Mouse (Mus musculus): ENCODE data around the gene Trim67.
A peak's percentile ranks its signal among the peaks of the same experiment; 100 is the strongest.

Gene Trim67

DNA sequence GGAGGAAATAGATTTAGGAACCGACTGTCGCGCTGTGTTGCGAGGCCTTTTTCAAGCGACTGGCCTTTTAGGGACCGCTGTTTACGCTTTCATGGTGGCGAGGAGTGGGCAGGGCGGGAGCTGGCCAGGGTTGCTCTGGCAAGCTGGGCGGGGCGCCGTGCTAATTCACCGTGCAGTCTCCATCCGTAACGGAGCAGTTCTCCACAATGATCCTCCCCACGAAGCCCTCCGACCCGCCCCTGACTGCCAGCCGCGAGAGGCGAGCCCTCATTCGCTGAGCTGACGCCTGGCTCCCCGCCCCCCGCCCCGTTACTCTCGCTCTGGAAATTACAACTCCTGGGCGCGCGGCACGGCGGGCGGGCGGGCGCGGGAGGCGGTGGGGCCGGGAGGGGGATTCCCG, at the start of gene Trim67:
Gene Trim67 (plus strand): TSS at position 385 of the 400 bp plus-strand sequence.
- peak; percentile 99 for DNase-seq (ENCODE audit: low spot score)

DNA sequence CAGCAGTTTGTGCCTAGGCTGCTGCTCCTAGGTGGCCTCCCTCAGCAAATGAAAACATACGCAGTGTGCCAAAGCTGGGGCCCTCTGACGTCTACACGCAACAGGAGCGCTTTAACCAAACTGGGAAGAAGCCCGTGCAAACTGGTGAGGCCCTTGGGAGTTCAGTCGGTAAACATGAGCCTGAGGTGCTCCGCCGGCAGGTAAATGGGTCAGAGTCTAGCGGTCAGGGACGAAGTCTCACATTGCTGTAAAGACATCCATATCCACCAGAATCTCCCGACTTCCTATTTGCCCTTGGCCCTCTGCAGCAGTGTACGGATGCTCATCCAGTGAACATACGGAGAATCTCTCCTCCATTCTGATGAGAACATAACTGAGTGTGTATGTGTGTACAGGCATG, 46.2 kb upstream of the Trim67 start:
- DNase-seq (ENCODE audit: low spot score), result no peak

DNA sequence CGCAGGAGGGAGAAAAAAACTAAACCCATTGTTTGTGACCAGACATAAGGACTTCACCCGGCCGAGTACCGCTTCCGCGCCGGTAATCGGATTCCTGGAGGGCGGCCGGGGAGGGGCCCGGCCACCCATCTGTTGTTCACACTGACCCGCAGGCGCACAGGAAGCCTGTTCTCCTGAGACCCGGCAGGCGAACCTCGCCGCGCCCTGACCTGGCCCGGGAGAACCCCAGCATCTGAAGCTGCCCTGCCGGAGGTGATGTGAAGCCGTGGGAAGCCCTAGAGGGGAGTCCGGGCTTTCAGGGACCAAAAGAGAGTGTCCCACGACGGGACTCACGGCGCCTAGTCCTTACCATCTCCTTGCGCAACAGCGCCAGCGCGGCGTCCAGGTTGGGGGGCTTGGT, 41.7 kb upstream of the Trim67 start:
- peak; percentile 70 for DNase-seq (ENCODE audit: low spot score)

GRCm38 (mm10) chr8:124751709-124752173, 41.2 kb upstream of the Trim67 start, which contains the start of gene Fam89a:
Fam89a (minus strand) TSS chr8:124751832.
- DNase-seq (ENCODE audit: low spot score), result peak; percentile 82

GRCm38 (mm10) chr8:124752325-124752862, 40.5 kb upstream of the Trim67 start:
- DNase-seq (ENCODE audit: low spot score), result no peak

- DNase-seq (ENCODE audit: low spot score), result peak; percentile 63
Observed at GRCm38 (mm10) chr8:124754101-124754791, 38.6 kb upstream of the Trim67 start.

GRCm38 (mm10) chr8:124754792-124755190, 38.1 kb upstream of the Trim67 start:
- DNase-seq (ENCODE audit: low spot score), result no peak

DNA sequence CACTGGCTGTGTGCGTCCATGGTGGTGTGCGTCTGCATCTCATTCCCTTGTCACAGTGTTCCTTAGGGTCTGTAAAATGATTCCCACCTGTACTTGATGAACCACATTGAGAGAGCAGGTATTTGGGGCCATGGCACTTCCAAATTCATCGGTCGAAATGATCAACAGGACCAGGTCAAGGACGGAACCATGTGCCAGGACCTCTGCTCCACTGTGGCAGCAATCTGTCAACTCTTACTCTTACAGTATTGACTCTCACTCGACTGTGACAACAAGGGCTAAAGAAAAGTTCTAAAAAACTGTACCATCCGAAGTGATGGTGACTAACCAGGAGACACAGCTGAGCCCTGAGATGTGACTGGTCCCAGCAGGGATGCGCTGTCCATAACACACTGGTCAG, 37.4 kb upstream of the Trim67 start:
- DNase-seq (ENCODE audit: low spot score), result no peak

DNA sequence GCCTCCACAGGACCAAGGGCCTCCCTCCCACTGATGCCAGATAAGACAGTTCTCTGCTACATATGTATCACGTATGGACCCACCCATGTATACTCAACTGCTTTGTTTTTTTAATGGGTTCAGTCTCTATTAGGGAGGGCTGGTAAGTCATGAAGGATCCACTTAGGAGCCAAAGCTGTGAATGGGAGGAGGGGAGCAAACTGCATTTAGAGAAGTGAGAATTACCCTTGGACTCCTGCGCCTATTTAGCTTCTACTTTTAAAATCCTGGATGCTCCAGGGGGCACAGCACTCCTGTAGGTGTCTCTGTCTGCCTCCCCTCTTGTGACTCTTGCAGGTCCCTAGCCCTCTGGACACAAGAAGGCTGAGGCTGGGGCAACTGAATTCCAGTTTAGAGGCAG, 36.7 kb upstream of the Trim67 start:
- no peak for DNase-seq (ENCODE audit: low spot score)

GRCm38 (mm10) chr8:124756601-124757000, 36.3 kb upstream of the Trim67 start:
- no peak for DNase-seq (ENCODE audit: low spot score)

- no peak for DNase-seq (ENCODE audit: low spot score)
Observed at GRCm38 (mm10) chr8:124758544-124758943, 34.3 kb upstream of the Trim67 start.

DNA sequence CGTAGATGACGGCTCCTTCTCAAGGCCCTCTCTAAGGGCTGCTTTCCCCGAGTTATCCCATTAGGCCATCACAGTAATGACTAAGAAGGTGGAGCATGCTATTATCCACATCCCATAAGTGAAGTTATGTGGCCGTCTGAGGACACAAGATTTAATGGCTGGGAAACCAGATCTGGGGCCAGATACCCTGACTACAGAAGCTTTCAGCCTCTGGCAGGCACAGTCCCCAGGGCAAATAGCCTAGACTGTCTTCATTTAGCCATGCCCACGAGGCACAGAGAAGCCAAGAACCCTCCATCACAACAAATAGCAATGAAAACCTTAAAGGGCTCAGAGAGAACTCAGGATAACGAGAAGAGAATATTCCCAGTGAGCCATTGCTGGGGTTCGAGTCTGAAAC, 29.8 kb upstream of the Trim67 start:
- DNase-seq (ENCODE audit: low spot score), result peak; percentile 92

DNA sequence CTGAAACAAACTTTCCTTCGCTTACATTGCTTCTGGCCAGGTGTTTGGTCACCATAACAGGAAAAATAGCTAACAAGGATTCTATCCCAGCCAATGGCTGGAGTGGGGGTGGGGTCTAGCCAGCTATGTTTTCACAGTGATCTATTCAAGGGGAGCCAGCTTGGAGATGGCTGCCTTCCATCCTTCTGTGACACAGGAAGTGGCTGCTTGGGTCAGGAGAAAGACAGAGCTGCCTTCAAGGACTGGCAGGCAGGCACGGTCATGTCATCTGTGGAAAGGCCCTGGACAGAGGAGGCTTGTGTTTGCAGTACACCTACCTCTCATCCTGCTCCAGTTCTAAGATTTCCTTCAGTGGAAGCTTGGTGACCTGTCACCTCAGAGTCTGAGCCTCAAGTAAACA, 20.5 kb upstream of the Trim67 start:
- no peak for DNase-seq (ENCODE audit: low spot score)

- peak; percentile 91 for DNase-seq (ENCODE audit: low spot score)
Observed at GRCm38 (mm10) chr8:124775695-124776094, 17.2 kb upstream of the Trim67 start.

- DNase-seq (ENCODE audit: low spot score), result peak; percentile 94
Observed at GRCm38 (mm10) chr8:124780236-124780635, 12.7 kb upstream of the Trim67 start.

DNA sequence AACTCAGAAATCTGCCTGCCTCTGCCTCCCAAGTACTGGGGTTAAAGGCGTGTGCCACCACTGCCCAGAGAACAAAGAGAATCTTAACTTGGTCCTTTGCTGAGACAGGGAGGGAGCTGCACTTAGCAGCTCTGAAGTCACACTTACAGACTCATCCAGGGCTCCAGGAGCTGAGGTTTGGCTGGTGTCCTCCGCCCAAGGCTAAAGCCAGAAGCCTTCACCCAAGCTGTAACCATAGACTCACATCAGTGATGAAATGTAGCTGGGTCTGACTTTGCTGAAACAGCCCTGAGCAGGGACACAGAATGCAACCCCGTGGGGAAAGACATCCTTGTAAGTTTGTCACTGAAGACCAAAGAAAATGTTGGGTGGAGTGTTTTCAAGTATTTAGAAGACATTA, 10.5 kb upstream of the Trim67 start:
- DNase-seq (ENCODE audit: low spot score), result peak; percentile 5

DNA sequence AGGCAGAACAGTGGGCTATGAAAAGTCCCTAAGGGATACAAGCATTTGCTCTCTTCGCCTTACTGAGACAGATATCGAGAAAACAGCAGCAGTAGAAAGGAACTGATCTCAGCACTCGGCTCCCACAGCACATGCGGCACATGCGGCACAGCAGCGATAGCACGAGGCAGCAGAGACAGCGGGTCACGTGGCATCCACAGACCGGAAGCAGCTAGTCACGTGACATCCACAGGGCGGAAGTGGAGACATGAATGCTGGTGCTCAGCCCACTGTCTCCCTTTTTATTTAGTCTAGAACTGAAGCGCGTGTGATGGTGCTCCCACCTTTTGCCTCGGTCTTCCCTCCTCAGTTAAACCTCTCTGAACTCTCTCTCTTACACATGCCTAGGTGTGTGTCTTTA, 9.7 kb upstream of the Trim67 start:
- peak; percentile 36 for DNase-seq (ENCODE audit: low spot score)

DNA sequence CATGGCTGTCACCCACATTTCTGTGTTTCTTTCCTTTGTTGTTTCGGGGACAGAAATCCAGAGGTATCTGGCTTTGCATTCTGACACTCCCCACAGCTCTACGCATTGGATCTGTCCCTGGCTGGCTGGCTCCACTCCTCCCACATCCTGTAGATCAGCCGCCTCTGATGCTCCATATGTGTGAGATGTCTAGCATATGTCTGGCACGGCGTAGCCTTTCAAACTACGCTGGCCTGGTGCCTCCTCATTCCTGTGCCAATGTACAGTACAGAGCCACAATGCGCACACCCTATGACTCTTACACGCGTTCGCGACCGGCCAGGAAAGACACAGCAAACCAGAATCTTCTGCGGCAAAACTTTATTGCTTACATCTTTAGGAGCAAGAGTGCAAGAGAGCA, 8.3 kb upstream of the Trim67 start:
- peak; percentile 40 for DNase-seq (ENCODE audit: low spot score)

GRCm38 (mm10) chr8:124790676-124791075, 2.2 kb upstream of the Trim67 start:
- peak; percentile 26 for DNase-seq (ENCODE audit: low spot score)

DNA sequence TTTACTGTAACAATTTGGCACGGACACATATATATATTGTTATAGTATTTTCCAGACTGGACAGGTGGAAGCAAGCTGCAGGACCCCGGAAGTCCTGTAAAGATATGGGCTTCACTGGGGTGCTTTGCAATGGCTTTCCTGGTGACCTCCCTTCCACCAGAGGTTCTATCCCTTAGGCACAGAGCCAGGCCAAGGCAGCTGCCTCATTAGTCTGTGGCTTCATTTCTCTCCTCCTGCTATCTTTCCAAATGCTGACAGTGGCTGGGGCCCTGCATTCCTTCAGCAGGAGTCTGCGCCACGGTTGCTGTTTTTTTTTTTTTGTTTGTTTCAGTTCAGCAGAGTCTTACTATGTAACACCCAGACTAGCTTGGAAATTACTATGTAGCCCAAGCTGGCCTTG, 1.1 kb upstream of the Trim67 start:
- peak; percentile 64 for DNase-seq (ENCODE audit: low spot score)

DNA sequence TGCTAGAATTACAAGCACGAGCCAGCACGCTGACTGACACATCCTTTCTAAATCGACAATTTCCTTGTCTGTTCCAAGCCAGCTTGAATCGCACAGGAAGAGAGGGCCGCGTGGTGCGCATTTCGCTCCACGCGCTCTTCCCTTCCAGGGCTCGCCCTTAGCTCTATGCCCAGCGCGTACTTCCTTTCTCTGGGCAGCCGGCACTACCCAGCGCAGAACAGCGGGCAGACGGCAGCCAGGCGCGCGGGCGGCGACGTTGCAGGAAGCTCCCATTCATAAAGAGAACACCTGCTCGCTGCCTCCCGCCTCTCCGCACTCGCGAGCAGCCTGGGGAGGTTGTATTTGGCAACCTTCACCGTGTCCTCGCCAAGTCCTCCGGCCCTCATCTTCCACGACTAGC, 706 bp upstream of the Trim67 start:
- peak; percentile 81 for DNase-seq (ENCODE audit: low spot score)

DNA sequence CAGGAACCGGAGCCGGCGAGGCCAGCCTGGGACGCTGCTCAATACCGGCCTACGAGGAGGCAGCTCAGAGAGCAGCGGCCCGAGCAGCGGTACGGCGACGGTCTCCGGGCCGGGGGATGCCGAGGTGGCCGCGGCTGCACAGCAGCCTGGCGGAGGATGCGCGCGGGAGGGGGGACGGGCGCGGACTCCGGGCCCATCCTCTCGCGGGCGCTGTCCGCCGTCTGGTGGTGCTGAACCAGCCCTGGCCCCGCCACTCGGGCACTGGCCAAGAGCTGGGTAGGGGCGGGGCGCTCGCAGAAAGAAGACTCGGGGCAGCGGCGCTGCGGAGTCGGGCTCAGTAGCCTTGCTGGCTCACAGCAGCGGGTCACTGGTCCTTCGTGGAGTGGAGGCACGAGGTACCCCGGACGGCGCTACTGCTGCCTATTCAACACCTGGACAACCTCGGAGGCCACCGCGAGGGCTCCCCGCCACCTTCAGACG, 320 bp downstream of the Trim67 start:
- peak; percentile 96 for DNase-seq (ENCODE audit: low spot score)

DNA sequence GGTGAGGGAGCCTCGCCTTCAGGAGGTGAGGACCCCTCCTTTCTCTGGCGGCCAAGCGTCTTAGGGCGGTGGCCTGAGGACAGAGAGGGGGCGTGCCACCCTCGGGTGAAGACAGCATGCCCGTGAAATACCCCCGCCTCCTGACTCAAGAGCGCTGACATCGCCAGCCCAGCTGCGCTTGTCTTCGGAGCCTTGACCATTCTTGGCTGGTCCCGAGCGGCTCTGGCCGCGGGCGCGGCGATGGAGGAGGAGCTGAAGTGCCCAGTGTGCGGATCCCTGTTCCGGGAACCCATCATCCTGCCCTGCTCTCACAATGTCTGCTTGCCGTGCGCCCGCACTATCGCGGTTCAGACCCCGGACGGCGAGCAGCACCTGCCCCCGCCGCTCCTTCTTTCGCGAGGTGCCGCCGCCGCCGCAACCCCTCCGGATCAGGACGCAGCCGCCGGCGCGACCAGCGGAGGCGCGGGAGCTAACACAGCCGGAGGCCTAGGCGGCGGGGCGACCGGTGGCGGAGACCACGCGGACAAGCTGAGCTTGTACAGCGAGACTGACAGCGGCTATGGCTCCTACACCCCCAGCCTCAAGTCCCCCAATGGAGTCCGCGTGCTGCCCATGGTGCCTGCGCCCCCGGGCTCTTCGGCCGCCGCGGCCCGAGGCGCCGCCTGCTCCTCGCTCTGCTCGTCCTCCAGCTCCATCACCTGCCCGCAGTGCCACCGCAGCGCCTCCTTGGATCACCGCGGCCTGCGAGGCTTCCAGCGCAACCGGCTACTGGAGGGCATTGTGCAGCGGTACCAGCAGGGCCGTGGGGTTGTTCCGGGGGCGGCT, 981 bp downstream of the Trim67 start:
- DNase-seq (ENCODE audit: low spot score), result peak; percentile 89

Measured in MN1 (cell line).